Mouse (Mus musculus) urinary bladder, postnatal 10 days (tissue): ENCODE results near the gene Avpi1.
A peak's percentile ranks its signal among the peaks of the same experiment; 100 is the strongest.

ENCODE experiments used
- DNase-seq: peaks from one replicate; pipeline ENCODE4 v3.0.0; 2022; ENCODE audit warnings: low spot score

Gene Avpi1

GRCm38 (mm10) chr19:42144541-42145167 lies 15.8 kb upstream of the Avpi1 start:
- peak; percentile 65 for DNase-seq

GRCm38 (mm10) chr19:42144067-42144466 lies 15.2 kb upstream of the Avpi1 start:
- DNase-seq: no peak

GRCm38 (mm10) chr19:42142757-42143156 lies 13.9 kb upstream of the Avpi1 start:
- DNase-seq: no peak

DNA sequence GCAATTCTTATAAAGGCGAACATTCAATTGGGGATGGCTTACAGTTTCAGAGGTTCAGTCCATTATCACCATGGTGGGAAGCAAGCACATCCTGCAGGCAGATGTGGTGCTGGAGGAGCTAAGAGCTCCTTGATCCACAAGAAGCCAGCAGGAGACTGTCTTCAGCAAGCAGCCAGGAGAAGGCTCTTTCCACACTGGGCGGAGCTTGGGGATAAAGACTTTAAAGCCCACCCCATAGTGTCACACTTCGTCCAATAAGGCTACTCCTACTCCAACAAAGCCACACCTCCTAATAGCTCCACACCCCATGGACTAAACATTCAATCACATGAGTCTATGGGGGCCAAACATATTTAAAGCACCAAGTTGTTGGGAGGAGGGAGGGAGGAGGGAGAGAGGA lies 13.1 kb upstream of the Avpi1 start:
- no peak for DNase-seq

GRCm38 (mm10) chr19:42139724-42140517 lies 11.1 kb upstream of the Avpi1 start:
- no peak for DNase-seq

DNA sequence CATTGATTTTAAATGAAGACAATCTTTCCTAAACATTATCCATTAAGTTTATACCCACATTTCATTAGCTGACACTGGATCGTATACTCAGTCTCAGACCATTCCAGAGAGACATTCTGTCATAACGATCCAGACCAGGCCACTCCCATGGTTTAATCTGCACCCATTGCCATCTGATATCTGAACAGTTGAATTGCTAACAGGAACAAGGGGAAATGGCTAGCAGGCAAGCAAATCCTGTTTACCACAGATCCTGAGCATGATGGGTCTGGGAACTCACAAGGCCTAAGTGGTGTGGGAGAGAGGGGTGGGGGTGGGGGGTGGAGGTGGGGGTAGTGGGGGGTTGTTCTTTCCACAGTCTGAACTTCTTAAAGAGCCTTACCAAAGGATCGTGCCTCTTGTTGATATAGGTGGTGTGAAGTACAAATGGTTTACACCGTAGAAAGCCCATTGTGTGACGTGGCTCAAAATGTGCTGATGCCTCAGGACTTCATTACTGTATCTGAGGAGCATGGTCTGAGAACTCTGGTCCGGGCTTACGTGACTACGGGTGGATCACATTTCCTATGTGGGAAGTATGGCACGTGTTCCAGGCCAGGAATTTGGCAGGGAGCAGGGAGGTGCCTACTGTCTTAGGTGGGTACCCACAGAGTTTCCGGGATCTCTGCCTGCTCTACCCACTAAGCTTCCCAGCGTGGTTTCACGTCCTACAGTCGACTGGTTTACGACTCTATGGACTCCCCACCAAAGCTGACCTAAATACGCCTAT lies 9.8 kb upstream of the Avpi1 start:
- DNase-seq: no peak

DNA sequence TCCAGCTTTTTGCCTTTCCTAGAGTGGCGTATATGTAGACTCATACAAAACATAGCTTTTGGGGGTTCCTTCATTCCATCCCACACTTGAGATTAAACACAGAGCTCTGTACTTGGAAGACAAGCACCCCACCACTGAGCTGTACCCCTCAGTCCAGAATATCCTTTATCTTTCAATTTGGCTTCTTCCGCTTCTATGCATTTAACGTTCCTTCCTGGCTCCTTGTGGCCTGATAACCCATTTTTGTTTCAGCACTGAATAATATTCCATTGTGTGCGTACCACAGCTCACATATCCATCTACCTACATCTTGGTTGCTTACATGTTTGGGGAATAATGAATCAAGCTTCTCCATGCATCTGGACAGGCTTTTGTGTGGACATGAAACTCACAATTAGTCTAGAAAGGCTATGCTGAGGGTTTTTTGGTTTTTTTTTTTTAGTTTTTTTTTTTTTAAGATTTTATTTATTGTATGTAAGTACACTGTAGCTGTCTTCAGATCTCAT lies 8.4 kb upstream of the Avpi1 start:
- DNase-seq: no peak

DNA sequence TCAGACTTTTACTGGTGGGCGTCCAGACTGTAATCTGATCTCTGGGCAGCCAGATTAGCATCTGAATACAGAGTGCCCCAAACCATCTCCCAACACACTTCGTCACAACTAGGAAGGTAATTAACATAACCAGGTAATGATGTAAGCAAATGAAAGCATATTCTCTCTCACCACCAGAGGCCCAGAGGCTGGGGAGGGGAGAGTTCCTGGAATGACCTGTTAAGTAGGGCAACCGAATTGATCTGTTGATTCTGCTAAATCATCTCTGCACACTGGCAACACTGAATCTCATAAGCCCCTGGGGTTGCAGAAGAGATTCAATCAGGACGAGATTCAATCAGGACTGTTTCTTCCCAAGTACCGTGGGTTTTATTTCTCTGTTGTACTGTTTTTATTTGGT lies 7.3 kb upstream of the Avpi1 start:
- no peak for DNase-seq

DNA sequence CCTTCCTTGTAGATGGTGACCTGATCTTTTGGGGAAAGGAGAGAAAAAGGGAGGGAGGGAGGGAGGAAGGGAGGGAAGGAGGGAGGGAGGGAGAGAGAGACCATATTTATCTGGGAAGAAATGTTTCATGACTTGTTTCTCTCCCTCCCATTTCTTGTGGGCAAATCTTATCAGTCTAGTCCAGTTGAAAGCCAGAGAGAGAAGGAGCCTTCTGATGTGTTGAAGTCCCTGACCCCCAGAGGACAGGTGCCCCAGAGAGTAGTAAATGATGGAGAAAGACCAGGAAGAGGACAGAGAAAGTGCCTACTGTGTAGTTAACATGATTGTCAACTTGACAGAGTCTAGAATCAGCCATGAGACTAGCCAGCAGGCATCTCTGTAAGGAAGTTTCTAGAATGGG lies 6.2 kb upstream of the Avpi1 start:
- no peak for DNase-seq

DNA sequence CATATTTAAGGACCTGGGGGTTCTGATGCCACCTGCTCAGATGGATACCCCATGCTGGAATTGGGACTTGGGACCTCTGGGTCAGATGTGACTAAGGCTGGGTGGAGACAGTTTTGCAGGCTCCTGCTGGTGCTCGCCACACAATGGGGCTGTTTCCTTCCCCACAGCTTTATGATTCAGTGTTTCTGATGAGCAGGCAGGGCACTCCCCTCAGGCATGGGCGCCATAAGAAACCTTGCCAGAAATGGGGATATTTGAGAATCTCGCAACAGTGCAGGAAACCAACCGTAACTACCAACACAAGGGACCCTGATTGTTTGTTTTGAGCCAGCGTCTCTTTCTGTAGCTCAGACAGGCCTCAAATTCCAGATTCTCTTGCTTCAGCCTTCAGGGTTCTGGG lies 2.2 kb upstream of the Avpi1 start:
- DNase-seq: no peak

DNA sequence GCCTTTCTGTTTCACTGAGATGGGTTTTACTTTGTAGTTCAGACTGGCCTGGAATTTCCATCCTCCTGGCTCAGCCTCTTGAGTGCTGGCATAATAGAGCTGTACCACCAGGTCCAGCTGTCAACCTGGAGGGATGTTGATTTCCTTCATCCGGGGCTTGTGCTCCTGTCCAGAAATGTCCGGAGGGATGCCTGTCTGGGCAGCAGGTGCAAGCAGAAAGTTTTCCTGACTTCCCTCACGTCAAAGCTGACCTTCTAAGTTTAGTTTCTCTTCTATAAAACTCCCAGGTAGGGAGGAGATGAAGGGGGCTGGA lies 1.4 kb upstream of the Avpi1 start:
- DNase-seq: no peak

DNA sequence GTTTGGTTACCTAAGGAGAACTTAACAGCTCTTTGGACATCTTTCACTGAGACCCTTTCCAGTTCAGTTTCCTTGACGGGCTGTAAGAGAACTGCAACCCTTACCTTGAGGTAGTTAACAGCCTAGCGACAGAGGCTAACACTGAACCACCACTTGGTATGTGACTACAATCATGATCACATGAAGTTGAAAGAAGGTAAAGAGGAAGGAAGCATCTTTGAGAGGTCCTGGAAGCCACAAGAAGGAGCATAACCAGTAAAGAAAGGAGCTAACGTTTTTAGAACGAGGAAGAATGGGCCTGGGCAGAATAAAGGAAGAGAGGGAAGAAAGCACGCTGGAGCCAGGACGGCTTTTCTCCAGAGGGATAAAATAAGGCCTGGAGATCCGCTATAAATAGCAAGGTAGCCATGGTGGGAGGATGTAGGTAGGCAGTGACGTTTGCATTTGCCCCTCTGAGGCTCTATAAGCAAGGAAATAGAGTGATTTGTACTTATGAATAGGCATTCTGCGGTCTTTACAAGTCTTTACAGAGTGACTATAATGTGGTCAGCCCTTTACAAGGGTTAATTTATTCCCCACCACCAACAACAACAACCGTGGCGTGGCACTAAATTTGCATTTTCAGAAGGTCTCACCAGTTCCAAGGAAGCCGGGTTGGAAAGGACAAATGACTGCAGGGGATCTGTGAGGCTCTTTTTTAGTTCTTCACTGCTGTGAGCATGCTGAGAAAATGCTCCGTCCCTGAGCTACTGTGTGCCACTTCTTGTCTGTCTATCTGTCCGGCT lies 842 bp upstream of the Avpi1 start:
- DNase-seq: no peak

DNA sequence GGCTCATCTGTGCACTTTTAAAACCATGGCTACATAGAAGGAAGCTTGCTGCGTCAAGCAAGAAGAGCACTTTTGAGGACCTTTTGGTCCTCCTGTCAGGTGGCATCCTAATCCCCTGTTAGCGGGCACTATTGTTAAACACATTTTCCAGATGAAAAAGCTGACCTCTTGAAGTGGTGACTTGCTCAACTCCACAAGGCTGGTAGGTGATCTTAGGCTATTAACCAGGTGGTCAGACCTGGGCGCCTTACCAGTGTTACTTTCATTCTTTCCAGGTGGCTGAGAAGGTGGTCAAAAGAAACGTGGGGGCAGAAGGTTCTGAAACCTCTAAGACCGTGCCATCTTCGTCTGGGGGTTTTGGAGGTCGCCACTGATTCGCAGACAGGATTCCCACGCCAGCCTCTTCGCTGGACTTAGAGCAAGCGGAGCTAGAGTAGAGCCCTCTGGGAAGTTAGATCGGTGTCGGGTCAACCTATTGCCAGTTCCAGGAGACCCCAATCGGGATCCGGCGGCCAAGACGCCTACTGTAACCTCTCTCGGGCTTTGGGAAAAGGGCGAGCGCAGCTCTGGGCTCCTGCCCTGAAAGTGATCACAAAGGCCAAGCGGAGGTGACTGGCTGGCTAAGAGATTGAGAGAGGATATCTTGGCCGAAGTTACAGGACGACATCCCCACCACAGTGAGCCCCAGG lies 663 bp downstream of the Avpi1 start:
- no peak for DNase-seq

GRCm38 (mm10) chr19:42127024-42127423 lies 1.8 kb downstream of the Avpi1 start:
- no peak for DNase-seq

- DNase-seq: no peak
Observed at GRCm38 (mm10) chr19:42126219-42126605, 2.6 kb downstream of the Avpi1 start.

GRCm38 (mm10) chr19:42125501-42126218 lies 3.2 kb downstream of the Avpi1 start:
- no peak for DNase-seq

DNA sequence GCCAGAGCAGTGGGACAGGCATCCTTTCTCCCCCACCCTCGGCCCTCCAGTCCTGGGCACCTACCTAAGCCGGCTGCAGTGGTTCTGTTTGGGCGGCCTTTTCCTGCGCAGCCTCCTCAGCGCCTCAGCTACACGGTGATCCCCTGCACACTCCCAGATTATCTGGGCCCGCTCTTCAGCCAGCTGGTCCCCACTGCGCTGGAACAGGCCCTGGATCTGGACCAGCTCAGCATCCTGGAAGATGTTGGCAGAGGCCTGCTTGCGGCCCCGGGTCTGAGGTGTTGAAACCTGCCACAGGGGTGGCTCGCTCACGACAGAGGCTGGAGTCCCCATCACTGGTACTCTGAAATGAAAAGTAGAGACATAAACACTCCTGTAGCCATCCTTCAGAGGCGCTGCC lies 4.2 kb downstream of the Avpi1 start:
- no peak for DNase-seq

DNA sequence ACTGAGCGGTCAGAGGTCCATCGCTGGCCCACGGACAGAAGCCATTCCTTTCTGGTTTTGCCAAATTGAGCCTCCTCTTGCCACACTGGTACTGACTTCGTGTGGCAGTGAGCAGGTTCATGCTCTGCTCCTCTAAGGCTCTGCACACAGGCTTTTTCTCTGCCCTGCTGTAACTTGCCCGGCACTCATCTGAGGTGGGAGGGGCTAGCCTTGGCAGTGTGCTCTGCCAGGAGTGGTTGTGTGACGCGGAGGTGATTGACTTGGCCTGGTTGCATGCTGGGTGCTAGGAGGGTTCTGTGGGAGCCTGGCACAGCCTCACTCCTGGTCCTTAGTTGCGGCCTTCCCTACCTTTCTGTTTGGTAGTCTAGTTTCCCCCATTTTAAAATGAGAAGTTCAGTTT lies 8.4 kb downstream of the Avpi1 start:
- DNase-seq: no peak

DNA sequence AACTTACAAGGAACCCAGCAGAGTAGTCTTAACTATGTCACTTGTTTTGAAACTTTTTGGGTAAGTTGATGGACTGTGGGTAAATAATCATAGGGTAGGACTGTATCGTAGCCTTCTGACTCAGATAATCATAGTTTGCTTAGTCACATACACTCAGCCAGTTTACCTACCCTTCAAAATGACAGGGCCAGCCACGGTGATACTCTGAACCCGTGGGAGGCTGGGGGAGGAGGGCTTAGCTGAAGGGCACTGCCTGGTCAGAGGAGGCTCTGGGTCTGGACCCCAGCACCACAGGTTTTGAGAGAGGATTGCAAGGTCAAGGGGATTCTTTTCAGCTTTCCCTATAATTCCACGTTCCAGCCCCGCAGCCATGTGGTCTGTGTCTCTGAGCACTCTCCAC lies 10.3 kb downstream of the Avpi1 start:
- DNase-seq: no peak

- no peak for DNase-seq
Observed at GRCm38 (mm10) chr19:42118142-42118541, 10.7 kb downstream of the Avpi1 start.

GRCm38 (mm10) chr19:42115783-42116335 lies 13.0 kb downstream of the Avpi1 start:
- DNase-seq: no peak
